Mouse (Mus musculus): ENCODE data around the gene Sord. TPM values are rescaled to one million over a fixed set of nuclear protein-coding genes. Genes with fewer than 3 reads are reported as not detected.

Sord gene
- polyA plus RNA-seq, 1 experiment = 18.5 TPM

DNA sequence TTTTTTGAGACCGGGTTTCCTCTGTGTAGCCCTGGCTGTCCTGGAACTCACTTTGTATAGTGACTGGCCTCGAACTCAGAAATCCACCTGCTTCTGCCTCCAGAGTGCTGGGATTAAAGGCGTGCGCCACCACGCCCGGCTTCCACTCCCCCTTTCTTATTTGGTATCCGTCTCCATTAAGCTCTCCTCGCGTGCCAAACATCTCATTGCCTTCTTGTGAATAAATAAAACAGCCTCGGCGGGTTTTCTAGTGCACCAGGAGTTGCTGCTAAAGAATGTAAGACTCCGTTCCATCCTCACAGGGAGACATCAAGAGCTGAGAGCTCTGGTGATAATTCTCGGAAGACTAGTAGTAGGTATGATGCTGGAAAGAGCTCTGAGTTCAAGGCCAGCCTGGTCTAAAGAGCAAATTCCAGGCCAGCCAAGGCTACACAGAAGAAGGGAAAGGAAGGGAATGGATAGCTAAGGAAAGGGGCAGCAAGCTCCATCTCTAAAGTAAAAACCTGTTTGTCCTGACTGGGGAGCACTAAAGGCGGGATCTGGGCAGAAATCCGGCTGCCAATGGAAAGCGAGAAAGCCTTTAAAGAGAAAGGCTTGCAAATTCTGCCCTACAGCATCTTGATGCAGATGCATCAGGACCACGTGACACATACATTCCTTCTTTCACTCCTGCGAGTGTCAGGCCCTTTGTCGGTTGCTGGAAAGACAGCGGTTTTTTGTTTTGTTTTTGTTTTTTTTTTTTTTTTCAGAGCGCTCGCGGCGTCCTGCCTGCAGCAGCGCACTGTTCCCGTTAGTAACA is 591 bp upstream of the Sord start:
- TF ChIP-seq MYOD1 (IDR thresholded peaks at IDR 0.05; ENCODE audit: control insufficient read depth in 1 of 3, insufficient read length in 2 of 3, low read depth in 2 of 3) = no peak
- TF ChIP-seq USF1 (IDR thresholded peaks at IDR 0.05; ENCODE audit: low read depth) = peak; percentile 92
- Histone ChIP-seq H3K27me3 (ENCODE audit: control insufficient read depth, insufficient read depth, insufficient read length) (no peaks in the 10 kb centered on the region), H3K4me2 (ENCODE audit: low read depth) (peak overlapping the region; percentile 92), H3ac (ENCODE audit: control insufficient read depth, insufficient read length) (peak overlapping the region; percentile 46), H3K79me2 (ENCODE audit: control insufficient read depth, insufficient read depth) (no peaks in the 10 kb centered on the region), H3K4me3 (peak overlapping the region; percentile 80), H3K36me3 (ENCODE audit: control insufficient read depth, insufficient read depth) (no peaks in the 10 kb centered on the region)

DNA sequence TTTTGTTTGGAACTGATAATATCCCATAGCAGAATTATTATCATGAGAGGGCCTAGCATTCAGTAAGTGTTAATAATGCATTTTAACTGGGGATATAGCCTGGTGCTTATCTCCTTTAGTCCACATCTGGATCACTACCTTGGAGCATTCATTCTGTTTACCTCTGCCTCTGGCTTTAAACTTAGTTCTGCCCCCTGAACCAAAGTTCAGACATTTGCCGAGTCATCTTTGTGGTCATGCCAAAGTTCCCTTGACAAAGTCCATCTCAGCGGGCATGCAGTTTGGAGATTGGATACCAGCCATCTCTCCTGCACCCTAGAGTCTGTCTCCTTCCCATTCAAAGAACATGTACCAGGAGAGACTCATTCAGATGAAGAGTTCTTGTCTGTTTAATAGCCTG is 876 bp downstream of the Sord start:
- no peak overlapping the region for H3ac ChIP-seq (ENCODE audit: control insufficient read depth, insufficient read length)
- peak overlapping the region; percentile 92 for H3K4me2 ChIP-seq (ENCODE audit: low read depth)
- H3K36me3 ChIP-seq (ENCODE audit: control insufficient read depth, insufficient read depth) = no peaks in the 10 kb centered on the region
- H3K79me2 ChIP-seq (ENCODE audit: control insufficient read depth, insufficient read depth) = no peaks in the 10 kb centered on the region
- TF ChIP-seq E2F4 (IDR thresholded peaks at IDR 0.05; ENCODE audit: insufficient read depth) = no peak
- no peak for TF ChIP-seq USF1 (IDR thresholded peaks at IDR 0.05; ENCODE audit: low read depth)
- no peak for TF ChIP-seq TCF3 (IDR thresholded peaks at IDR 0.05; ENCODE audit: insufficient read length, low read depth)
- no peak for TF ChIP-seq POLR2A (IDR thresholded peaks at IDR 0.05; ENCODE audit: insufficient read length, low read depth)
- TF ChIP-seq CEBPB (IDR thresholded peaks at IDR 0.05; ENCODE audit: insufficient read depth, poor library complexity, severe bottlenecking) = no peak
- TF ChIP-seq REST (IDR thresholded peaks at IDR 0.05; ENCODE audit: insufficient read depth, insufficient read length) = no peak
- TF ChIP-seq SRF (IDR thresholded peaks at IDR 0.05; ENCODE audit: control insufficient read depth, insufficient read length, low read depth) = no peak
- no peak for TF ChIP-seq MYOG (IDR thresholded peaks at IDR 0.05; ENCODE audit: control insufficient read depth in 1 of 3, insufficient read depth in 1 of 3, insufficient read length in 2 of 3, low read depth in 2 of 3)
- no peak for TF ChIP-seq TCF12 (IDR thresholded peaks at IDR 0.05; ENCODE audit: insufficient read depth, poor library complexity, severe bottlenecking)
- TF ChIP-seq MYOD1 (IDR thresholded peaks at IDR 0.05; ENCODE audit: control insufficient read depth in 1 of 3, insufficient read length in 2 of 3, low read depth in 2 of 3) = no peak
- TF ChIP-seq POLR2AphosphoS2 (IDR thresholded peaks at IDR 0.05; ENCODE audit: insufficient read length, low read depth) = no peak
- TF ChIP-seq MAX (IDR thresholded peaks at IDR 0.05; ENCODE audit: low read depth) = no peak
- H3K27me3 ChIP-seq (ENCODE audit: control insufficient read depth, insufficient read depth, insufficient read length) = no peaks in the 10 kb centered on the region
- H3K4me3 ChIP-seq = peak overlapping the region; percentile 80

GRCm38 (mm10) chr2:122236321-122236720 is 1.8 kb downstream of the Sord start:
- Histone ChIP-seq H3ac (ENCODE audit: control insufficient read depth, insufficient read length) (no peak overlapping the region), H3K4me2 (ENCODE audit: low read depth) (no peak overlapping the region), H3K79me2 (ENCODE audit: control insufficient read depth, insufficient read depth) (no peaks in the 10 kb centered on the region), H3K4me3 (no peak overlapping the region), H3K27me3 (ENCODE audit: control insufficient read depth, insufficient read depth, insufficient read length) (no peaks in the 10 kb centered on the region), H3K36me3 (ENCODE audit: control insufficient read depth, insufficient read depth) (no peaks in the 10 kb centered on the region)
- TF ChIP-seq TCF12 (IDR thresholded peaks at IDR 0.05; ENCODE audit: insufficient read depth, poor library complexity, severe bottlenecking) (no peak), MAX (IDR thresholded peaks at IDR 0.05; ENCODE audit: low read depth) (no peak), MYOG (IDR thresholded peaks at IDR 0.05; ENCODE audit: control insufficient read depth in 1 of 3, insufficient read depth in 1 of 3, insufficient read length in 2 of 3, low read depth in 2 of 3) (no peak), POLR2A (IDR thresholded peaks at IDR 0.05; ENCODE audit: insufficient read length, low read depth) (no peak), CEBPB (IDR thresholded peaks at IDR 0.05; ENCODE audit: insufficient read depth, poor library complexity, severe bottlenecking) (no peak), USF1 (IDR thresholded peaks at IDR 0.05; ENCODE audit: low read depth) (no peak), SRF (IDR thresholded peaks at IDR 0.05; ENCODE audit: control insufficient read depth, insufficient read length, low read depth) (no peak), REST (IDR thresholded peaks at IDR 0.05; ENCODE audit: insufficient read depth, insufficient read length) (no peak), POLR2AphosphoS2 (IDR thresholded peaks at IDR 0.05; ENCODE audit: insufficient read length, low read depth) (no peak), TCF3 (IDR thresholded peaks at IDR 0.05; ENCODE audit: insufficient read length, low read depth) (no peak), MYOD1 (IDR thresholded peaks at IDR 0.05; ENCODE audit: control insufficient read depth in 1 of 3, insufficient read length in 2 of 3, low read depth in 2 of 3) (no peak)

GRCm38 (mm10) chr2:122237891-122238470 is 3.4 kb downstream of the Sord start:
- H3K27me3 ChIP-seq (ENCODE audit: control insufficient read depth, insufficient read depth, insufficient read length) = no peaks in the 10 kb centered on the region
- no peaks in the 10 kb centered on the region for H3K36me3 ChIP-seq (ENCODE audit: control insufficient read depth, insufficient read depth)
- TF ChIP-seq POLR2A (IDR thresholded peaks at IDR 0.05; ENCODE audit: insufficient read length, low read depth) (no peak), SRF (IDR thresholded peaks at IDR 0.05; ENCODE audit: control insufficient read depth, insufficient read length, low read depth) (no peak), REST (IDR thresholded peaks at IDR 0.05; ENCODE audit: insufficient read depth, insufficient read length) (no peak), E2F4 (IDR thresholded peaks at IDR 0.05; ENCODE audit: insufficient read depth) (no peak), MAX (IDR thresholded peaks at IDR 0.05; ENCODE audit: low read depth) (no peak), TCF12 (IDR thresholded peaks at IDR 0.05; ENCODE audit: insufficient read depth, poor library complexity, severe bottlenecking) (no peak), TCF3 (IDR thresholded peaks at IDR 0.05; ENCODE audit: insufficient read length, low read depth) (no peak), MYOG (IDR thresholded peaks at IDR 0.05; ENCODE audit: control insufficient read depth in 1 of 3, insufficient read depth in 1 of 3, insufficient read length in 2 of 3, low read depth in 2 of 3) (no peak), MYOD1 (IDR thresholded peaks at IDR 0.05; ENCODE audit: control insufficient read depth in 1 of 3, insufficient read length in 2 of 3, low read depth in 2 of 3) (no peak), POLR2AphosphoS2 (IDR thresholded peaks at IDR 0.05; ENCODE audit: insufficient read length, low read depth) (no peak)
- H3K79me2 ChIP-seq (ENCODE audit: control insufficient read depth, insufficient read depth) = no peaks in the 10 kb centered on the region
- H3ac ChIP-seq (ENCODE audit: control insufficient read depth, insufficient read length) = no peak overlapping the region
- H3K4me2 ChIP-seq (ENCODE audit: low read depth) = peak overlapping the region; percentile 13
- H3K4me3 ChIP-seq = no peak overlapping the region

All from myocyte (in vitro differentiated cells).